Mouse (Mus musculus): ENCODE results near the gene Gid4. TPM values are rescaled to one million over a fixed set of nuclear protein-coding genes. Genes with fewer than 3 reads are reported as not detected.
"Not testable (repeated sequence)": the region's sequence is repeated elsewhere in the genome, so short reads cannot be mapped to it uniquely, and the experiment has no call there.

The Gid4 gene
- polyA plus RNA-seq, 1 experiment from 2014 or later, result 16.5 TPM

- Histone ChIP-seq H3K4me3 (ENCODE audit: low read depth, low read length) (peak overlapping the region; percentile 78), H3K4me1 (ENCODE audit: control insufficient read depth, insufficient read depth, low read length) (peaks cover 19% of the 10 kb centered on the region), H3K27ac (ENCODE audit: low read depth, low read length) (no peak overlapping the region), H3K36me3 (ENCODE audit: control insufficient read depth, insufficient read depth, low read length) (no peaks in the 10 kb centered on the region), H3K9me3 (replicated peaks; ENCODE audit: control insufficient read depth, low read length) (no peaks in the 10 kb centered on the region), H3K4me2 (ENCODE audit: low read length) (peak overlapping the region; percentile 73), H3K27me3 (replicated peaks; ENCODE audit: control insufficient read depth, insufficient read depth, low read length) (no peaks in the 10 kb centered on the region), H3K9ac (ENCODE audit: low read length) (peak overlapping the region; percentile 92)
- WGBS, result 28% methylated on average over 6 of the region's 6 CpGs
- no peak for DNase-seq (ENCODE audit: low spot score)
- ATAC-seq, result no peak
These were observed 1.5 kb downstream of the Gid4 start for GRCm38 (mm10) chr11:60418473-60418803.

DNA sequence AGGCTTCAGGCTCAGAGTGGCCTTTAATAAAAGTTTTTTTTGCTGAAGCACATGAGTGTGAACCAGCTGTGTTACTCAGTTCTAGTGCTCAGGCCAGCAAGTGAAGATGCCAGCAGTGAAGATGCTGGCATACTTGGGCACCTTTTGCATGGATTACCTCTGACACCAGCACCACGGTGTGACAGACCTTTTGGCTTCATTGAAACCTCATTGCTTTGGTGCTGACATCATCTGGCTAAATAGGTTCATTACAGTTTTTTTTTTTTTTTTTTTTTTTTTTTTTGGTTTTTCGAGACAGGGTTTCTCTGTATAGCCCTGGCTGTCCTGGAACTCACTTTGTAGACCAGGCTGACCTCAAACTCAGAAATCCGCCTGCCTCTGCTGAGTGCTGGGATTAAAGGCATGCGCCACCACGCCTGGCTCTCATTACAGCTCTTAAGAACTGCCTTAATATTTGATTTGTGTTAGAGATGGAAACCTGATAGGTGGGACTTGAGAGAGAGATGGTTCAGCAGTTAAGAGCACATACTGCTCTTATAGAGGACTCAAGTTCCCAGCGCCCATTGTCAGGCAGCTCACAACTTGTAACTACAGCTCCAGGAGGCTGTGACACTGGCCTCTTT lies 5.2 kb downstream of the Gid4 start:
- 67% methylated on average over 5 of the region's 6 CpGs for WGBS
- H3K4me2 ChIP-seq (ENCODE audit: low read length), result no peak overlapping the region
- no peaks in the 10 kb centered on the region for H3K27me3 ChIP-seq (replicated peaks; ENCODE audit: control insufficient read depth, insufficient read depth, low read length)
- ATAC-seq (no peak), DNase-seq (ENCODE audit: low spot score) (peak; percentile 31)
- H3K9ac ChIP-seq (ENCODE audit: low read length), result no peak overlapping the region
- H3K9me3 ChIP-seq (replicated peaks; ENCODE audit: control insufficient read depth, low read length), result no peaks in the 10 kb centered on the region
- no peak overlapping the region for H3K27ac ChIP-seq (ENCODE audit: low read depth, low read length)
- H3K4me3 ChIP-seq (ENCODE audit: low read depth, low read length), result no peak overlapping the region
- peaks cover 11% of the 10 kb centered on the region for H3K4me1 ChIP-seq (ENCODE audit: control insufficient read depth, insufficient read depth, low read length)
- peaks cover 17% of the 10 kb centered on the region for H3K36me3 ChIP-seq (ENCODE audit: control insufficient read depth, insufficient read depth, low read length)

DNA sequence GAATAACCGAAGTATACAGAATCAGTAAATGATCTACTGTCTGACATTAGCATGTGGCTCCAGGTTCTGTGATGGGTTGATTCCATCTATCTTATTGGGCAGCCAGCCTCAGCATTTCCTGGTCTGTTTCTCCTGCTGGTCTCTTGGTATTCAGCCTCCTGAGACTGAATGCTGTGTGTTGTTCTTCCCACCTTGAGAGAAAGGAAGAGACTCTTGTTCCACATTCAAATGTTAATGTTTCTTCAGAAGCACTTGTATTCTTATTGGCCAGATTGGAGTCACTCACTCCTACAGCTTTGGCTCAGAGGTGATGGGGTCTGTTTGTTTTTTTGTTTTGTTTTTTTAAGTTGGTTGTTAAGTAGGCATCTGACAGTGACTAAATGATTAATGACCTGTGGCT lies 6.1 kb downstream of the Gid4 start:
- Histone ChIP-seq H3K9ac (ENCODE audit: low read length) (no peak overlapping the region), H3K4me3 (ENCODE audit: low read depth, low read length) (no peak overlapping the region), H3K4me2 (ENCODE audit: low read length) (no peak overlapping the region), H3K4me1 (ENCODE audit: control insufficient read depth, insufficient read depth, low read length) (peaks cover 10% of the 10 kb centered on the region), H3K36me3 (ENCODE audit: control insufficient read depth, insufficient read depth, low read length) (peaks cover 24% of the 10 kb centered on the region), H3K9me3 (replicated peaks; ENCODE audit: control insufficient read depth, low read length) (no peaks in the 10 kb centered on the region), H3K27me3 (replicated peaks; ENCODE audit: control insufficient read depth, insufficient read depth, low read length) (no peaks in the 10 kb centered on the region), H3K27ac (ENCODE audit: low read depth, low read length) (no peak overlapping the region)
- 63% methylated on average over 1 of the region's 1 CpGs for WGBS
- DNase-seq (ENCODE audit: low spot score), result no peak
- ATAC-seq, result no peak

DNA sequence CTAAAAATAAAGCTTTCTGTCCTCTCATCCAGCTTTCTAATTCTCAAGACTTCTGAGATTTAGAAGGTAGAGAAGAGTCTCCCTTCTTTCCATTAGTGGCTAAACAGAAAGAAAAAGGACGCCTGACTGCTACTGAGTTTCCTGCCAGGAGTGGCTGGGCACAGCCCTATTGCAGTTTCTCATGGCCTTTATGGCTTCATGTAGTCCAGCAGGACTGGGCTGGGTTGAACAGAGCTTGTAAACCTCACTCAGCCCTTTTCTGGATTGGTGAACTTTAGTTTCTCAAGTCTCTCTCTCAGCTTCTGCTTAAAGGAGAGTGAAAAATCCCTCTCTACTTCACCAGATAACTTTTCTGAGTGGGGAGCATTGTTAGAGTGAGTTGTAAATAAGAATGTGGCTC lies 9.5 kb downstream of the Gid4 start:
- Histone ChIP-seq H3K9me3 (replicated peaks; ENCODE audit: control insufficient read depth, low read length) (no peaks in the 10 kb centered on the region), H3K27me3 (replicated peaks; ENCODE audit: control insufficient read depth, insufficient read depth, low read length) (no peaks in the 10 kb centered on the region), H3K4me2 (ENCODE audit: low read length) (no peak overlapping the region), H3K9ac (ENCODE audit: low read length) (no peak overlapping the region), H3K4me3 (ENCODE audit: low read depth, low read length) (no peak overlapping the region), H3K27ac (ENCODE audit: low read depth, low read length) (no peak overlapping the region), H3K4me1 (ENCODE audit: control insufficient read depth, insufficient read depth, low read length) (no peaks in the 10 kb centered on the region), H3K36me3 (ENCODE audit: control insufficient read depth, insufficient read depth, low read length) (peaks cover 32% of the 10 kb centered on the region)
- DNase-seq (ENCODE audit: low spot score) (no peak), ATAC-seq (no peak)
- 81% methylated on average over 1 of the region's 1 CpGs for WGBS

DNA sequence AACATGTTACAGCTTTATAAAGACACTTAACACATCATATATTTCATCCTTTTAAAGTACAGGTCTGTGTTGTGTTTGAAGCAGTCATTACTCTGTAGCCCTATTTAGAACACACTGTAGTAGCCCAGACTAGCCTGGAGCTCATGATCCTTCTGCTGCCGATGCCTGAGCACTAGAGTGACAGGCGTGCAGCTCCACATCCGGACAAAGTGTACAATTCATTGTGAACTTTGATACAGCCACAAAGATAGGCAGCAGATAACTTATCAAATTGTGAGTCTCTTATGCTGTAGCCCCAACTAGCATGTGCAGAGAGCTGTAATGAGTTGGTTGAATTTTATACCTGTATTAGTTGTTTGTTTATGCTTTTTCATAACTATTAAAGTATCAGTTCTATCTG lies 10.7 kb downstream of the Gid4 start:
- Histone ChIP-seq H3K4me3 (ENCODE audit: low read depth, low read length) (no peak overlapping the region), H3K9ac (ENCODE audit: low read length) (no peak overlapping the region), H3K9me3 (replicated peaks; ENCODE audit: control insufficient read depth, low read length) (no peaks in the 10 kb centered on the region), H3K4me2 (ENCODE audit: low read length) (no peak overlapping the region), H3K27ac (ENCODE audit: low read depth, low read length) (no peak overlapping the region), H3K4me1 (ENCODE audit: control insufficient read depth, insufficient read depth, low read length) (no peaks in the 10 kb centered on the region), H3K36me3 (ENCODE audit: control insufficient read depth, insufficient read depth, low read length) (peaks cover 40% of the 10 kb centered on the region), H3K27me3 (replicated peaks; ENCODE audit: control insufficient read depth, insufficient read depth, low read length) (no peaks in the 10 kb centered on the region)
- 96% methylated on average over 3 of the region's 3 CpGs for WGBS
- no peak for DNase-seq (ENCODE audit: low spot score)
- ATAC-seq, result no peak

- DNase-seq (ENCODE audit: low spot score), result no peak
- H3K27me3 ChIP-seq (replicated peaks; ENCODE audit: control insufficient read depth, insufficient read depth, low read length), result no peaks in the 10 kb centered on the region
- no peaks in the 10 kb centered on the region for H3K4me1 ChIP-seq (ENCODE audit: control insufficient read depth, insufficient read depth, low read length)
- no peaks in the 10 kb centered on the region for H3K9me3 ChIP-seq (replicated peaks; ENCODE audit: control insufficient read depth, low read length)
- H3K27ac ChIP-seq (ENCODE audit: low read depth, low read length), result no peak overlapping the region
- H3K4me3 ChIP-seq (ENCODE audit: low read depth, low read length), result no peak overlapping the region
- H3K36me3 ChIP-seq (ENCODE audit: control insufficient read depth, insufficient read depth, low read length), result peaks cover 56% of the 10 kb centered on the region
- no peak for ATAC-seq
- no peak overlapping the region for H3K9ac ChIP-seq (ENCODE audit: low read length)
- H3K4me2 ChIP-seq (ENCODE audit: low read length), result no peak overlapping the region
These were observed 16.6 kb downstream of the Gid4 start for GRCm38 (mm10) chr11:60433501-60433900.

DNA sequence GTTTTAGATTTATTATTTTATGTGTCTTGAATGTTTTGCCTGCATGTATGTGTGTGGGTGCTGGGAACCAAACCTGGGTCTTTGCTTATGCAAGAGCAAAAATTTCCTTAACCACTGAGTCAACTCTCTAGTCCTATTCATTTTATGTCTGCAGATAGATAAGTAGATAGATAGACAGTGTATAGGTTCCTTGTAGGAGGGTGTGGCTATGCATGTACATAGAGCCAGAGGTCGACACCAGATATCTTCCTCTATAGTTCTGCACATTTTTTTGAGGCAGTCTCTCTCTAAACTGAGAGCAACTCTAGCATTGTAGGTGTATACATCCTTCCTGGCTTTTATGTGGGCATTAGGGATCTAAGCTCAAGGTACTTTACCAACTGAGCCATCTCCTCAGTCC lies 18.2 kb downstream of the Gid4 start:
- Histone ChIP-seq H3K27me3 (replicated peaks; ENCODE audit: control insufficient read depth, insufficient read depth, low read length) (no peaks in the 10 kb centered on the region), H3K36me3 (ENCODE audit: control insufficient read depth, insufficient read depth, low read length) (peaks cover 55% of the 10 kb centered on the region), H3K4me1 (ENCODE audit: control insufficient read depth, insufficient read depth, low read length) (no peaks in the 10 kb centered on the region), H3K9me3 (replicated peaks; ENCODE audit: control insufficient read depth, low read length) (no peaks in the 10 kb centered on the region), H3K4me2 (ENCODE audit: low read length) (no peak overlapping the region), H3K4me3 (ENCODE audit: low read depth, low read length) (no peak overlapping the region), H3K27ac (ENCODE audit: low read depth, low read length) (no peak overlapping the region), H3K9ac (ENCODE audit: low read length) (no peak overlapping the region)
- DNase-seq (ENCODE audit: low spot score) (no peak), ATAC-seq (no peak)
- WGBS, result 100% methylated on average over 1 of the region's 1 CpGs

GRCm38 (mm10) chr11:60436618-60437017 lies 19.7 kb downstream of the Gid4 start:
- no peak for ATAC-seq
- no peak overlapping the region for H3K9ac ChIP-seq (ENCODE audit: low read length)
- H3K36me3 ChIP-seq (ENCODE audit: control insufficient read depth, insufficient read depth, low read length), result peaks cover 69% of the 10 kb centered on the region
- no peak for DNase-seq (ENCODE audit: low spot score)
- H3K9me3 ChIP-seq (replicated peaks; ENCODE audit: control insufficient read depth, low read length), result no peaks in the 10 kb centered on the region
- no peaks in the 10 kb centered on the region for H3K27me3 ChIP-seq (replicated peaks; ENCODE audit: control insufficient read depth, insufficient read depth, low read length)
- no peaks in the 10 kb centered on the region for H3K4me1 ChIP-seq (ENCODE audit: control insufficient read depth, insufficient read depth, low read length)
- no peak overlapping the region for H3K4me2 ChIP-seq (ENCODE audit: low read length)
- H3K27ac ChIP-seq (ENCODE audit: low read depth, low read length), result no peak overlapping the region
- 90% methylated on average over 3 of the region's 3 CpGs for WGBS
- H3K4me3 ChIP-seq (ENCODE audit: low read depth, low read length), result no peak overlapping the region

GRCm38 (mm10) chr11:60439621-60440020 lies 22.7 kb downstream of the Gid4 start:
- H3K4me3 ChIP-seq (ENCODE audit: low read depth, low read length); H3K9ac ChIP-seq (ENCODE audit: low read length); H3K4me1 ChIP-seq (ENCODE audit: control insufficient read depth, insufficient read depth, low read length); H3K9me3 ChIP-seq (replicated peaks; ENCODE audit: control insufficient read depth, low read length); H3K4me2 ChIP-seq (ENCODE audit: low read length); DNase-seq (ENCODE audit: low spot score); H3K27ac ChIP-seq (ENCODE audit: low read depth, low read length); ATAC-seq; H3K27me3 ChIP-seq (replicated peaks; ENCODE audit: control insufficient read depth, insufficient read depth, low read length): not testable (repeated sequence)
- 14% methylated on average over 1 of the region's 1 CpGs for WGBS
- H3K36me3 ChIP-seq (ENCODE audit: control insufficient read depth, insufficient read depth, low read length), result peaks cover 80% of the 10 kb centered on the region

All from forebrain, embryonic 14.5 days (tissue).